Mouse (Mus musculus) forebrain, embryonic 12.5 days (tissue): ENCODE data around the gene Ticam1. TPM values are rescaled to one million over a fixed set of nuclear protein-coding genes. Genes with fewer than 3 reads are reported as not detected.
A peak's percentile ranks its signal among the peaks of the same experiment; 100 is the strongest.

Experiments
- ATAC-seq: fragments of 200-750 bp; cut with Nextera tagmentation; 2 replicates; pipeline ENCODE4 v1.8.0; 2017; ENCODE audit warnings: moderate TSS enrichment; ENCODE audit not compliant: low FRiP score
- H3K27ac ChIP-seq: fragments of 300-500 bp; sonication (generic); 2 replicates; pipeline ENCODE4 v1.5.1; 2016; ENCODE audit warnings: mild to moderate bottlenecking
- H3K27me3 ChIP-seq: fragments of 300-500 bp; sonication (generic); 2 replicates; pipeline ENCODE4 v1.6.1; 2016; ENCODE audit warnings: mild to moderate bottlenecking
- H3K36me3 ChIP-seq: fragments of 300-500 bp; sonication (generic); replicated peaks from 2 replicates; pipeline ENCODE4 v1.6.1; 2016; ENCODE audit warnings: mild to moderate bottlenecking
- H3K4me1 ChIP-seq: fragments of 300-500 bp; sonication (generic); 2 replicates; pipeline ENCODE4 v1.6.1; 2016
- H3K4me2 ChIP-seq: fragments of 300-500 bp; sonication (generic); 2 replicates; pipeline ENCODE4 v1.6.1; 2016; ENCODE audit warnings: mild to moderate bottlenecking, moderate library complexity
- H3K4me3 ChIP-seq: fragments of 300-500 bp; sonication (generic); replicated peaks from 2 replicates; pipeline ENCODE4 v1.5.1; 2016; ENCODE audit warnings: mild to moderate bottlenecking
- H3K9ac ChIP-seq: fragments of 300-500 bp; sonication (generic); 2 replicates; pipeline ENCODE4 v1.6.1; 2016; ENCODE audit warnings: mild to moderate bottlenecking
- H3K9me3 ChIP-seq: fragments of 300-500 bp; sonication (generic); 2 replicates; pipeline ENCODE4 v1.6.1; 2016
- WGBS: fragments of 180-500 bp; shearing (Covaris S2); methylation state at CpG from one replicate; pipeline ENCODE4 v1.1.7; 2016; 5-methylcytosine and 5-hydroxymethylcytosine counted together
- polyA plus RNA-seq: library from polyadenylated mRNA; unstranded; fragments of >200 nt; fragmentation: Nextera tagmentation; extraction: Ambion mirVana; gene quantifications from 2 replicates; pipeline ENCODE4 v1.2.1, GENCODE M21; 2016

The Ticam1 gene
- polyA plus RNA-seq, 1 experiment from 2014 or later, result 1.7 TPM

DNA sequence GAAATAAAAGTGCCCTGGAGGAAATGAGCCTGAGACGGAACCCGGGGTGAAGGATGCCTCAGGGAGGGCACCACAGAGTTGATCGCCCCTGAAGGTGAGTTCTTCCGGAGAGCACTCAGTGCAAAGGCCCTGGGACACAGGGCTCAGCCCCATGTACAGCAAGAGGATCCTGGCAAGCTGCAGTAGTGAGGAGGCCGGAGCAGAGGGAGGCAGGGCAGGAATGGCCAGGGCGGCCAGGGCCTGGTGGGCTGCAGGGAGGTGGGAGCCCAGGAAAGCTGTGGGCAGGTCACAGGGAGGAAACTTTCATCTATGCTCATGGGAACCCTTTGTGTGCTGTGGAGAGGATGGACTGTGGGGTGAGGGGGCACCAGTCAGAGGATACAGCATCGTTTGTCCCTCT is 3.1 kb downstream of the Ticam1 start:
- ATAC-seq, result no peak
- H3K27ac ChIP-seq, result no peak overlapping the region
- no peak overlapping the region for H3K4me3 ChIP-seq
- H3K9ac ChIP-seq, result no peak overlapping the region
- 81% methylated on average over 7 of the region's 7 CpGs for WGBS
- H3K9me3 ChIP-seq, result no peaks in the 10 kb centered on the region
- H3K36me3 ChIP-seq, result no peaks in the 10 kb centered on the region
- no peak overlapping the region for H3K4me2 ChIP-seq
- no peaks in the 10 kb centered on the region for H3K27me3 ChIP-seq
- peaks cover 27% of the 10 kb centered on the region for H3K4me1 ChIP-seq

DNA sequence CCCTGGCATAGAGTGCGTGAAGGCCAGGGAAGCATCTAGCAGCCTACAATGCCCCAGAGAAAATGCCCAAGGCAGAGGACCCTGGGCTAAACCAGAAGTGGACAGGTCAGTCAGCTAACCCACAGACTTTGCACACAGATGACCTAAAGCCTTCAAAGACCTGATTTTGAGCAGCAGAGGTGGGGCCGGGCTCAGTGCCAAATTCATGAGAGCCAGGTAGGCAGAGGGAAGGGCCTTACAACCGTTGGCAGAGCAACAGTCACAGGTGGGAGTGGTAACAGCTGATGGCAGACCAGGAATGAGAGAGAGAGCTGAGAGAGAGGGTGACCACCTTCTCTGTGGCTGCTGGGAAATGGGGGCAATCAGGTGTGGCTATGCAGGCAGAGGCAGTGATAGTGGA is 3.9 kb downstream of the Ticam1 start:
- Histone ChIP-seq H3K9ac (0 out of 2 replicates have a peak overlapping the region, but pooled peaks have one; percentile 17), H3K27ac (no peak overlapping the region), H3K36me3 (no peaks in the 10 kb centered on the region), H3K9me3 (no peaks in the 10 kb centered on the region), H3K4me1 (peaks cover 26% of the 10 kb centered on the region), H3K4me3 (no peak overlapping the region), H3K27me3 (no peaks in the 10 kb centered on the region), H3K4me2 (no peak overlapping the region)
- ATAC-seq, result no peak
- 77% methylated on average over 3 of the region's 3 CpGs for WGBS

DNA sequence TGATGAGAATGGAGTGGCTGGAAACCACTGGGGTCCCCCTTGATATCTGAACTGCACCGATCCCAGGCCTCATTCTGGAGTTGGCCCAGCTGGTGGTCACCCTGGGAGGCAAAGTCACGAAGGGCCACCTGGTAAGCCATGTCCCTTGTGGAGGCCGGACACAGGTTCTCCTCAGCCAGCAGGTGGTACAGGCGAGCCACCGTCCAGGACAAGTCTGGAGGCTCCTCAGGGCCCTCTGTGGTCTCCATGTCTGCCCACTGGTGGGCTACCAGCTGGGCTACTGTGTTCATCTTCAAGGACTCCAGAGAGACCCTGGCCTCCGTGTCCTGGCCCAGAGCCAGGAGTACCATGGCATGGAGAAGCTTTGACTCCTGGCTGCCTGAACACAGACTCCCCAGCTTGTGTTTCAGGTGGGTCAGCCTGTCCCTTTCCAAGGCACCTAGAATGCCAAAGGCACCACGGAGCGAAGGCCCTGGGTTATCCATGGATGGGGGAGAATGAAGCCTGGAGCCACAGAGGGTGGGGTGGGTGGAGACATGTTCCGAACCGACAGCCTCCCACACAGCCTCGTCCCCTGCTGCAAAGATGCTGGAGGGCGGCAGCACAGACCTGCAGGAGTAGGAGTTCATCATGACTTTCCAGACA is 4.9 kb downstream of the Ticam1 start:
- no peak overlapping the region for H3K4me2 ChIP-seq
- H3K9me3 ChIP-seq, result no peaks in the 10 kb centered on the region
- ATAC-seq, result no peak
- 88% methylated on average over 12 of the region's 12 CpGs for WGBS
- H3K36me3 ChIP-seq, result no peaks in the 10 kb centered on the region
- peaks cover 17% of the 10 kb centered on the region for H3K4me1 ChIP-seq
- H3K9ac ChIP-seq, result no peak overlapping the region
- no peak overlapping the region for H3K27ac ChIP-seq
- H3K27me3 ChIP-seq, result no peaks in the 10 kb centered on the region
- H3K4me3 ChIP-seq, result no peak overlapping the region

DNA sequence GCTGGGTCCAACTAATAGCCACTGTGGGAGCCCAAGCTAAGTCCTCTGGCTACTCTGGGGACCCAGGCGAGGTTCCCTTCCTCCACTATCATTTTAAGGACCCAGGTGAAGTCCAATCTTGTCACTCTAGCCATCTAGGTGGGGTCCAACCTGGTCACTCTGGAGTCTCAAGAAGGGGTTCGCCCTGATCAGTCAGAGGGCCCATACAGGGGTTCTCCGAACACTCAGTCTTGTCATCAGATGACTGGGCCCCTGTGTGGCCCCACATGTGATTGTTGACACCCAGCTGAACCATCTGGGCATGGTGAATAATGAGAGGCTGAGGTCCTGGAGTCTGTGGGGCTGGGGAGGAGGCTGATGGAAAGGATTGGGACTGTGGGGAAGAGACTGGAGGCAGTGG is 6.8 kb downstream of the Ticam1 start:
- H3K4me1 ChIP-seq, result peaks cover 8% of the 10 kb centered on the region
- no peaks in the 10 kb centered on the region for H3K9me3 ChIP-seq
- 72% methylated on average over 3 of the region's 3 CpGs for WGBS

DNA sequence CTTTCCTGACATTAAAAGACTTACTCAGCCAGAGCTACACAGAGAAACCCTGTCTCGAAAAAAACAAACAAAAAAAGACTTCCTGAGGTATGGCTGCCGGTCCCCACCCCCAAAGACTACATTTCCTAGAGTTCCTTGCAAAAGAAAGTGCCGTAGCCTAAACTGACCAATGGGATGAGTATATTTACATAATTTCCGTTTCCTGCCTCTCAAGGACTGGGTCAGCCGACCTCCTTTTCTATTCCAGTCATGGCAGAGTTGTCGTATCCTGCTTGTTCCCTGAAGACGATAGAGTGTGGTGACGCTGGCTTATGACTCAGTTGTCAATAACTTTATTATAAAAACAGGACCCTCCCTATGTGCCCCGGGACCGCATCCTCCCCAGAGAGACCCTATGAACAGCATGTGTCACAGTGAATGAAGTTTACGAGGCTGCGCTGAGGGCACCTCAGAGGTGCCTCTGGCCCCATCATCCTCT is 7.4 kb downstream of the Ticam1 start:
- Histone ChIP-seq H3K4me2 (peak overlapping the region; percentile 68), H3K27ac (peak overlapping the region; percentile 69), H3K9ac (peak overlapping the region; percentile 56), H3K4me1 (peaks cover 9% of the 10 kb centered on the region), H3K27me3 (no peaks in the 10 kb centered on the region), H3K36me3 (peaks cover 9% of the 10 kb centered on the region; the same call in 1 of the 2 replicates), H3K4me3 (peak overlapping the region; percentile 36), H3K9me3 (no peaks in the 10 kb centered on the region)
- ATAC-seq, result peak; percentile 89
- 25% methylated on average over 12 of the region's 12 CpGs for WGBS

More for the DNA sequence above, 6.8 kb downstream of the Ticam1 start:
- H3K4me3 ChIP-seq, result peak overlapping the region; percentile 36
- peak; percentile 9; the same call in 1 of the 2 replicates for ATAC-seq
- H3K4me2 ChIP-seq, result peak overlapping the region; percentile 68
- H3K9ac ChIP-seq, result peak overlapping the region; percentile 56
- H3K27ac ChIP-seq, result 0 out of 2 replicates have a peak overlapping the region, but pooled peaks have one; percentile 69
- H3K36me3 ChIP-seq, result peaks cover 7% of the 10 kb centered on the region; the same call in 1 of the 2 replicates
- no peaks in the 10 kb centered on the region for H3K27me3 ChIP-seq

DNA sequence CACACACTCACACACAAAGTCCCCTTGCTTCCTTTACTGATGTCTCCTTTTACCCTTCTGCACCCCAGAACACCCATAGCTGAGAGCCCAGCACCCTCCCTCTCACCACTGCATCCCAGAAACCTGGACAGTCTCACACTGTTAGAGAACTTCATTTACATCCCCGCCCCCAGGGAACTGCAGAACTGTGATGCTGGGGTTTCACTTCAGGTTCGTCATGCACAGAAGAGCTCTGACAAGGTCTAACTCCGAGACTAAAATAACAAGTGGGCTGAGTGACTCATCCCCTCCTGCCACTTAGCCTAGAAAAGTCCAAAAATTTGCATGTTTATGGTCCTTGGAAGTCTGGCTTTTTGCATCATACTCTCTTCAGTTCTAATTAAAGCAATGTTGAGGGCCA is 10.3 kb downstream of the Ticam1 start:
- H3K27ac ChIP-seq, result no peak overlapping the region
- WGBS, result 65% methylated on average over 3 of the region's 3 CpGs
- H3K9ac ChIP-seq, result no peak overlapping the region
- H3K27me3 ChIP-seq, result no peaks in the 10 kb centered on the region
- no peaks in the 10 kb centered on the region for H3K9me3 ChIP-seq
- peaks cover 16% of the 10 kb centered on the region for H3K4me1 ChIP-seq
- no peak overlapping the region for H3K4me2 ChIP-seq
- H3K4me3 ChIP-seq, result no peak overlapping the region
- H3K36me3 ChIP-seq, result peaks cover 29% of the 10 kb centered on the region
- no peak for ATAC-seq

DNA sequence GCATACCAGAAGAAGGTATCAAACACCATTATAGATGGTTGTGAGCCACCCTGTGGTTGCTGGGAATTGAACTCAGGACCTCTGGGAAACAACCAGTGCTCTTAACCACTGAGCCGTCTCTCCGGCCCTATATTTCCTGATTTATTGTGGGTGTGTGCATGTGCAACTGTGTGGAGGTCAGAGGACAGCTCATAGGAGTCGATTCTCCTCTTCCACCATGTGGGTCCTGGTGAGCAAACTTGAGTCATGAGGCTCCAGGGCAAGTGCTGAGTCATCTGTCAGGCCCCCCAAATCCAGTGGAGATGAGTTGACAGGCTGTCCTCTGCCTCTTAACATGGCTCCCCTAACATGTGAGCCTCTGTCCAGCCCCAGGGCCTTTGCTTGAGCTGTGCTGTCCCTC is 10.7 kb downstream of the Ticam1 start:
- 92% methylated on average over 3 of the region's 3 CpGs for WGBS
- H3K27me3 ChIP-seq, result no peaks in the 10 kb centered on the region
- no peaks in the 10 kb centered on the region for H3K9me3 ChIP-seq
- H3K27ac ChIP-seq, result no peak overlapping the region
- H3K36me3 ChIP-seq, result peaks cover 33% of the 10 kb centered on the region
- no peak overlapping the region for H3K9ac ChIP-seq
- H3K4me1 ChIP-seq, result peaks cover 19% of the 10 kb centered on the region
- no peak for ATAC-seq
- no peak overlapping the region for H3K4me2 ChIP-seq
- no peak overlapping the region for H3K4me3 ChIP-seq

DNA sequence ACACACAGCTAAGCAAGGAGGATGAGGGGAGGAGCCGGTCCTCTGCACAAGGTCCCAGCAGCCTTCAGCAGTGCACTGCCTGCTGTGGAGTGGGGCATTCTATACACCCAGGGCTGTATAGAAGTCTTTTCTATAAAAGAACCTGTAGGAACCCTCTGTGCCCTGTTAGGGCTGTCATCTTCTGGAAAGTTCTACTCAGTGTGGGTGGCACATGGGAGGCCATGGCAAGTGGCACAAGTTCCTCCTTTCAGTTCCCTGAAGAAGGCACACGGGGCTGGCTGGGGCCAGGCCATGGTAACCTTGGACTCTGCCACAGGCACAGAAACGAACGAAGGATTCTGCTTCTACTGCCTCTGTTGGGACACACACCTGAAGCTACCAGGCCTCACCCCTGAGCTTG is 11.6 kb downstream of the Ticam1 start:
- Histone ChIP-seq H3K4me3 (no peak overlapping the region), H3K27ac (no peak overlapping the region), H3K27me3 (no peaks in the 10 kb centered on the region), H3K36me3 (peaks cover 42% of the 10 kb centered on the region), H3K4me2 (no peak overlapping the region), H3K4me1 (peaks cover 27% of the 10 kb centered on the region), H3K9ac (no peak overlapping the region), H3K9me3 (no peaks in the 10 kb centered on the region)
- WGBS, result 90% methylated on average over 4 of the region's 4 CpGs
- ATAC-seq, result no peak

DNA sequence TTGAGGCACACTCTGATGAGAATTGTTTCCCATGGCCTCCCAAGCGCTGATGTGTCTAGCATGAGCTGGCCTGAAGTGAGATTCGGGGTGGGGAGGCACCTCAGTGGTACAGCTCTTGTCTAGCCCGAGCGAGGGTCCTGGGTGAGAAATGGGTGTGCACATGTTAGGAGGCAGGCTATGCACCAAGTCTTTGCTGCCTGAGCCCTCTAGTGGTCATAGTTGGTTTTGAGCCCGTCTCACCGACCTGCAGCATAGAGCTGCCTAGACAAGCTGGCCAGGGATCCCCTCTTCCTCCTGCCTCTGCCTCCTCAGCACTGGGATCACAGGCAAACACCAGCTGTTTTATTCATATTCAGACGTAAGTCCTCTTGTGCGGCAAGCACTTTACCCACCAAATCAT is 12.6 kb downstream of the Ticam1 start:
- Histone ChIP-seq H3K4me1 (peaks cover 31% of the 10 kb centered on the region), H3K4me3 (no peak overlapping the region), H3K36me3 (peaks cover 51% of the 10 kb centered on the region), H3K9ac (no peak overlapping the region), H3K9me3 (no peaks in the 10 kb centered on the region), H3K4me2 (no peak overlapping the region), H3K27me3 (no peaks in the 10 kb centered on the region), H3K27ac (no peak overlapping the region)
- peak; percentile 75 for ATAC-seq
- WGBS, result 18% methylated on average over 8 of the region's 8 CpGs

DNA sequence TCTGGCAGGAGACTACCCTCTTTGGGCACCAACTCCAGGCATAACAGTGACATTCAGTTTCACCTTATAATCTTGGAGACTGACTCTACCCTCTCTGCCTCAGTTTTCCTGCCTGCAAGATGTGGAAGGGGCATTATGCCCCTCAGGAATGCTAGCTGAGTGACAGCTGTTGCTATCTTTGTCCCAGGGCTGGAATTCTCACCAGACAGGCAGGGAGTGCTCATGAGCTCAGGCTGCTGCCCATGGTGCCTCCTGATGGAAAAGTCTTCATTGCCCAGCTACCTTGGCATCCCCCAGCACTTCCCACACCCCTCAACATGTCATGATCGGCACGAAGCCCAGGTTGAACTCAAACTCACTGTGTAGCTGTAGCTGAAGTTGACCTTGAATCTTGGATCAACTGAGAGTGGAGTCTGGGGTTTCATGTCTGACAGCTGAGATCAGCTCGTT is 13.9 kb downstream of the Ticam1 start:
- Histone ChIP-seq H3K4me2 (no peak overlapping the region), H3K27me3 (no peaks in the 10 kb centered on the region), H3K4me3 (no peak overlapping the region), H3K36me3 (peaks cover 63% of the 10 kb centered on the region), H3K9ac (no peak overlapping the region), H3K4me1 (peaks cover 42% of the 10 kb centered on the region), H3K27ac (no peak overlapping the region), H3K9me3 (no peaks in the 10 kb centered on the region)
- WGBS, result 97% methylated on average over 3 of the region's 3 CpGs
- no peak for ATAC-seq

DNA sequence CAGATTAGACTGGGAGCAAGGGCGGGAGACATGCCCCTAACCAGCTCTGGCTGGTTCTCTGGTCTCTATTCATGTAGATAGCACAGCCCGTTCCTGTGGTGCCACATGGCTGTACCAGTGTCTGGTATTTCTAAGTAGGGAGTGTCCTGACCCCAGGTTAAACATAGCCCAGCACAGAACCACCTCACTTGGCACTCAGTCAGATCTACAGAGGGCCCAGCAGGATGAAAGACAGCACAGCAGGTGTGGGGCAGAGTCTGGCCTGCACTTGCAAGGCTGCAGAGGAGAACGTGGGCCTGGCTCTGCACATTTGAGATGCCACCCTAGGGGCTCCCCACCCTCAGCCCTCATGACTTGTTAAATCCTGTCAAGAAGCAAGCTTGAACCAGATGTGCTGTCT is 15.4 kb downstream of the Ticam1 start:
- Histone ChIP-seq H3K27ac (no peak overlapping the region), H3K36me3 (peaks cover 63% of the 10 kb centered on the region), H3K4me2 (no peak overlapping the region), H3K9me3 (no peaks in the 10 kb centered on the region), H3K27me3 (no peaks in the 10 kb centered on the region), H3K9ac (no peak overlapping the region), H3K4me3 (no peak overlapping the region), H3K4me1 (peaks cover 47% of the 10 kb centered on the region)
- ATAC-seq, result no peak
- WGBS, result 83% methylated on average over 3 of the region's 3 CpGs

DNA sequence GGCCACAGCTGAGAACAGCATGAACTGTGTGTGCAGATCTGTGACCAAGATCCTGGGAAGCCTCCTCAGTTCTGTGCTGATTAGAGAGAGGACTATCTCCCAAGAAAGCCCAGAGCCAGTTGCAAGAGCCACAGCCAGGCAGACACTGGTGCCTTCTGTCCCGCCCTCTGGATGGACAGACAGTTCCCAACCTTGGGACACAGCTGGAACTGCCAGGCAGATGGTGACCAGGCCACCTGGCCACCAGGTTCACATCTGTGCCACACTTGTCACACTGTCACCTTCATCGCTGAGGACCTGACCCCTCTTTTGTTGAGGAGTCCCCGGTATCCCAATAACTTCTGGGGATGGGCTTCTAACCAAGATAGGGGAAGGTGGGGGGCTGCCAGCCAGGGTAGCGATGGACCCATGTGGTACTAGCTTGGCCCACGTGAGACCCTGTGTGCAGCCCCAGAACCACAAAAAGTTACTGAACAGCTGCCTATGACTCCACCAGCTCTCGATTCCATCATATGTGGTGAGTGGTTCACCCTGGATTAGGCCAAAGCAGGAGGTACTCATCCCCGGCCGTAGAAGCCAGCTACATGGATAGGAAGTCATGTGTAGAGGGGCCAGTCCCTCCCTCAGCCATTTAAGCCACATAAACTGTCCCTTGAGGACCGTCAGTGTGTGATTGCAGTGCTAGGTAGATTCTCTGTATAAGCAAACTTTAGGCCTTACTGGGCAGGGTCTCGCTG is 17.1 kb downstream of the Ticam1 start:
- no peak overlapping the region for H3K4me3 ChIP-seq
- peaks cover 54% of the 10 kb centered on the region for H3K36me3 ChIP-seq
- WGBS, result 90% methylated on average over 10 of the region's 10 CpGs
- H3K9me3 ChIP-seq, result no peaks in the 10 kb centered on the region
- no peak for ATAC-seq
- H3K27ac ChIP-seq, result no peak overlapping the region
- H3K9ac ChIP-seq, result no peak overlapping the region
- H3K4me1 ChIP-seq, result peaks cover 47% of the 10 kb centered on the region
- no peak overlapping the region; the same call in 1 of the 2 replicates for H3K4me2 ChIP-seq
- H3K27me3 ChIP-seq, result no peaks in the 10 kb centered on the region
